Mouse (Mus musculus) myocyte (in vitro differentiated cells): ENCODE measurements at regions not wholly inside any gene's neighbourhood (a gene's known extent, or its start where the extent isn't known, plus 50 kb on each side); places are given as distances from the start of the nearest gene placed in this dataset.

Experiments used
- H3K27me3 ChIP-seq: one replicate; pipeline ENCODE4 v1.6.1; 2011; ENCODE audit not compliant: control insufficient read depth, insufficient read depth, insufficient read length
- H3K36me3 ChIP-seq: one replicate; pipeline ENCODE4 v1.6.1; 2011; ENCODE audit not compliant: control insufficient read depth, insufficient read depth
- H3K4me2 ChIP-seq: one replicate; pipeline ENCODE4 v1.6.1; 2011; ENCODE audit warnings: low read depth, control low read depth
- H3K4me3 ChIP-seq: one replicate; pipeline ENCODE4 v1.5.1; 2011; ENCODE audit warnings: mild to moderate bottlenecking, control low read depth, moderate library complexity
- H3K79me2 ChIP-seq: one replicate; pipeline ENCODE4 v1.6.1; 2011; ENCODE audit not compliant: control insufficient read depth, insufficient read depth
- H3ac ChIP-seq: one replicate; pipeline ENCODE4 v1.6.1; 2011; ENCODE audit not compliant: control insufficient read depth, insufficient read length
- CEBPB ChIP-seq: IDR thresholded peaks from 2 replicates; pipeline ENCODE4 v1.6.1; 2011; ENCODE audit warnings: mild to moderate bottlenecking, moderate library complexity; ENCODE audit not compliant: poor library complexity, insufficient read depth, severe bottlenecking
- E2F4 ChIP-seq: IDR thresholded peaks from one replicate; pipeline ENCODE4 v1.6.1; 2011; ENCODE audit warnings: mild to moderate bottlenecking, control low read depth, moderate library complexity; ENCODE audit not compliant: insufficient read depth
- MAX ChIP-seq: IDR thresholded peaks from one replicate; pipeline ENCODE4 v1.6.1; 2011; ENCODE audit warnings: low read depth, mild to moderate bottlenecking, control low read depth
- MYOD1 ChIP-seq, 3 experiments: IDR thresholded peaks; one replicate each; pipeline ENCODE4 v1.6.1; 2011; ENCODE audit warnings: control low read depth in 2 of 3, low read depth in 2 of 3, mild to moderate bottlenecking in 2 of 3, moderate library complexity in 1 of 3; ENCODE audit not compliant: insufficient read length in 2 of 3, control insufficient read depth in 1 of 3
- MYOG ChIP-seq, 3 experiments: IDR thresholded peaks; one replicate each; pipeline ENCODE4 v1.6.1; 2011; ENCODE audit warnings: control low read depth in 2 of 3, low read depth in 2 of 3, mild to moderate bottlenecking in 2 of 3; ENCODE audit not compliant: insufficient read length in 2 of 3, control insufficient read depth in 1 of 3, insufficient read depth in 1 of 3
- POLR2A ChIP-seq: IDR thresholded peaks from one replicate; pipeline ENCODE4 v1.6.1; 2011; ENCODE audit warnings: low read depth, mild to moderate bottlenecking, control low read depth, moderate library complexity; ENCODE audit not compliant: insufficient read length
- POLR2AphosphoS2 ChIP-seq: IDR thresholded peaks from one replicate; pipeline ENCODE4 v1.6.1; 2011; ENCODE audit warnings: low read depth, control low read depth; ENCODE audit not compliant: insufficient read length
- REST ChIP-seq: IDR thresholded peaks from one replicate; pipeline ENCODE4 v1.6.1; 2011; ENCODE audit warnings: mild to moderate bottlenecking, control low read depth, moderate library complexity; ENCODE audit not compliant: insufficient read depth, insufficient read length
- SRF ChIP-seq: IDR thresholded peaks from one replicate; pipeline ENCODE4 v1.6.1; 2011; ENCODE audit warnings: low read depth; ENCODE audit not compliant: control insufficient read depth, insufficient read length
- TCF12 ChIP-seq: IDR thresholded peaks from one replicate; pipeline ENCODE4 v1.6.1; 2011; ENCODE audit warnings: mild to moderate bottlenecking, control low read depth; ENCODE audit not compliant: poor library complexity, insufficient read depth, severe bottlenecking
- TCF3 ChIP-seq: IDR thresholded peaks from one replicate; pipeline ENCODE4 v1.6.1; 2011; ENCODE audit warnings: low read depth, control low read depth; ENCODE audit not compliant: insufficient read length
- USF1 ChIP-seq: IDR thresholded peaks from one replicate; pipeline ENCODE4 v1.6.1; 2011; ENCODE audit warnings: low read depth, mild to moderate bottlenecking, control low read depth, moderate library complexity

DNA sequence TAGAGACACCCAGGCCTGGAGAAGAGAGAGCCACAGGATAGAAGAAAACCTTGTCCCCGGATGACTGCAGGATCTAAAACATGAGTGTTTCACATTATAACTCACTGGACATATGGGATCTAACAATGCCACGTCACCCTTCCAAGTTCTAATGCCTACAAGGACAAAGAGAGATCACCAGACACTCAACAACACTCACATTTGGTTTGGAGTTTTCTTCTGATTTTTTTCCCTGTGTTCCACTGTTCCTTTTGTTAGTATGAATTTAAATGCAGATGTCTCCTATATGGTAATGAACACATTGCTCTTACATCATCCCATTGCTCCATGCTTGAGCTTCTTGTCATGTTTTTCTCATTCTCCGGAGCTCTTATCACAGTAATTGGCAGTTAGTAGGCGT lies 101.9 kb upstream of the Lyplal1 start:
- Histone ChIP-seq H3K4me3 (no peak overlapping the region), H3ac (no peak overlapping the region), H3K36me3 (no peaks in the 10 kb centered on the region), H3K27me3 (no peaks in the 10 kb centered on the region), H3K4me2 (no peak overlapping the region), H3K79me2 (no peaks in the 10 kb centered on the region)
- TF ChIP-seq CEBPB (no peak), E2F4 (no peak), REST (no peak), POLR2AphosphoS2 (no peak), MYOG (IDR thresholded peaks at IDR 0.05; ENCODE audit: control insufficient read depth in 1 of 3, insufficient read depth in 1 of 3, insufficient read length in 2 of 3, low read depth in 2 of 3) (no peak), TCF3 (no peak), SRF (no peak), MAX (no peak), POLR2A (no peak), TCF12 (no peak), MYOD1 (IDR thresholded peaks at IDR 0.05; ENCODE audit: control insufficient read depth in 1 of 3, insufficient read length in 2 of 3, low read depth in 2 of 3) (no peak), USF1 (no peak)

DNA sequence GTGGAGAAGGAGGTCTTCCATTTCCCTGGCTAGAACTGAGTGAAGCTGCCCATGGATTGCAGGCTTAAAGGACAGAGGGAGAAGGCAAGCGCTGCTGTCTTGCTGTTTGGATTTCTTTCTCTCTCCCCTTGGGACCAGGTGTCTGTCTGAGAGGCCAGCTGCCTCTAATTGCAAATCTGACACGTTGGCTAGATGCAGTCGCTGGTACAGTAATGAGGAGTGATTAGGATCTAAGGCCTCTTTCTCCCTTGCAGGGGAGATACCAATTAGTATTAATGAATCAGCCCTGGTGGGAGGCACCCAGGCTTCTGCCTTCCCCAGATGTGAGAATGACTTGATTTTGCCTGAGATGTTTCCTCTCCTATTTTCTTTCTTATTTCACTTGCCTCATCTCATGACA lies 100.1 kb upstream of the Lyplal1 start:
- no peaks in the 10 kb centered on the region for H3K27me3 ChIP-seq
- no peaks in the 10 kb centered on the region for H3K36me3 ChIP-seq
- no peak overlapping the region for H3K4me3 ChIP-seq
- H3ac ChIP-seq, result no peak overlapping the region
- H3K79me2 ChIP-seq, result no peaks in the 10 kb centered on the region
- no peak overlapping the region for H3K4me2 ChIP-seq
- TF ChIP-seq POLR2A (no peak), E2F4 (no peak), SRF (no peak), USF1 (no peak)

DNA sequence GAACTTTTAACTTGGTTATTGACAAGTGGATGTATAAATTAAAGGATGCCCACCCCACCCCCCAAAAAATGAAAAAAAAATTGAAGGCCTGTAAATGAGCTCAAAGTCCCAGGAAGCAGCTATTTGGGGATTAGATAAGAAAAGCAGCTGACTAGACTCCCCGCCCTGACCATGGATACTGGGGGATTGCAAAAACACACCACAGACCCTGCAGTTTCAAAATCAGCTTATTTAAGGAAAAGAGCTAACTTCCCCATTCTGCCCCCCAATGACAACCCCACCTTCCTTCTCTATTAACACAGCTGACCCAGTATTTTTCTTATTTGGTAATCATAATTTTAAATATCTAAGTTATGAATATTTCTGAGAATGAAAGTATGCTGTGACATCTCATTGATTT lies 87.0 kb upstream of the Lyplal1 start:
- Histone ChIP-seq H3K4me2 (no peak overlapping the region), H3K27me3 (no peaks in the 10 kb centered on the region), H3ac (no peak overlapping the region), H3K4me3 (no peak overlapping the region), H3K79me2 (no peaks in the 10 kb centered on the region), H3K36me3 (no peaks in the 10 kb centered on the region)
- TF ChIP-seq CEBPB (no peak), E2F4 (no peak), POLR2AphosphoS2 (no peak), MAX (no peak), MYOG (IDR thresholded peaks at IDR 0.05; ENCODE audit: control insufficient read depth in 1 of 3, insufficient read depth in 1 of 3, insufficient read length in 2 of 3, low read depth in 2 of 3) (no peak), POLR2A (no peak), USF1 (no peak), TCF12 (no peak), TCF3 (no peak), SRF (no peak), REST (no peak), MYOD1 (IDR thresholded peaks at IDR 0.05; ENCODE audit: control insufficient read depth in 1 of 3, insufficient read length in 2 of 3, low read depth in 2 of 3) (no peak)

DNA sequence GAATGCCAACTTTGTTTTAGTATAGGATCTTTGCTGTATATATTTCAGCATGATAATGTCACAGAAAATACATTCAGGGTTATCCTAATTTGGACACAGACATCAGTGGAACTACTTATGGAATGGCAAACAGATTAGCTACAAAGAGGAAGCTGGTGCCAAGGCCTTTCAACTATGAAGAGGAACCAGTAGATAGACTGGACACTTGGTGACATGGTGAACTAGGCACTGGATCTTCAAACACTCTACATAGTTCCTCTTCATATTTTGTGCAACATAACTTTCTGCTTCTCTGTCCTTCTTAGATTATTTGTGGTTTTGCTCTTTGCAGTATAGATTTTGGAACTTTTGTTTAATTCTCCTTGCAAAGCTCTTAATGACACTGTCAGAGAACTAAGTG lies 85.4 kb upstream of the Lyplal1 start:
- TF ChIP-seq CEBPB (no peak), REST (no peak), MYOD1 (IDR thresholded peaks at IDR 0.05; ENCODE audit: control insufficient read depth in 1 of 3, insufficient read length in 2 of 3, low read depth in 2 of 3) (no peak), POLR2AphosphoS2 (no peak), MYOG (IDR thresholded peaks at IDR 0.05; ENCODE audit: control insufficient read depth in 1 of 3, insufficient read depth in 1 of 3, insufficient read length in 2 of 3, low read depth in 2 of 3) (no peak), USF1 (no peak), E2F4 (no peak), SRF (no peak), MAX (no peak), TCF12 (no peak)
- H3K4me3 ChIP-seq, result no peak overlapping the region
- H3K27me3 ChIP-seq, result no peaks in the 10 kb centered on the region
- H3K79me2 ChIP-seq, result no peaks in the 10 kb centered on the region
- no peak overlapping the region for H3ac ChIP-seq
- no peaks in the 10 kb centered on the region for H3K36me3 ChIP-seq
- H3K4me2 ChIP-seq, result no peak overlapping the region

DNA sequence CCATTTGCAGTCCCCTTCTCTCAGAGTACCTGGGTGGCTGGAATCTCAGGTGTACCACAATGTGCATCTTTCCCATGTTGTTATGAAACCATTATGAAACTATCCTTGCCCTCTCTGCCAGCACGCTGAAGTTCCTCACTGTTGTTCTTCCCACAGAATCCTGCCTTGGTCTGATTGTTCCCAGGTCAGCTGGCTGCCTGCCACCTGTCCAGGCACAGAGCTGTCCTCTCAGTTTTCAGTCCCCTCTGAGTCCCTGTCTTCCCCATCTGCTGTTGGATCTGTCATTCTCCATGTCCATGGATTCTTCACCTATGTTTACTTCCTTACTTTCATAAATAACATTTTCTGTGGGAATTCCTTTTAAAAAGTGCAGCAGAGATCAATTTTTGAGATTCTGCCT lies 81.3 kb upstream of the Lyplal1 start:
- no peaks in the 10 kb centered on the region for H3K27me3 ChIP-seq
- H3ac ChIP-seq, result no peak overlapping the region
- no peaks in the 10 kb centered on the region for H3K36me3 ChIP-seq
- H3K4me3 ChIP-seq, result no peak overlapping the region
- TF ChIP-seq MYOG (IDR thresholded peaks at IDR 0.05; ENCODE audit: control insufficient read depth in 1 of 3, insufficient read depth in 1 of 3, insufficient read length in 2 of 3, low read depth in 2 of 3) (peak in 1 of 3 experiments; percentile 8), CEBPB (no peak), E2F4 (no peak), MYOD1 (IDR thresholded peaks at IDR 0.05; ENCODE audit: control insufficient read depth in 1 of 3, insufficient read length in 2 of 3, low read depth in 2 of 3) (peak in 2 of 3 experiments; percentile 4 to 33), TCF3 (no peak), POLR2AphosphoS2 (no peak), MAX (no peak), TCF12 (no peak), USF1 (no peak)
- no peak overlapping the region for H3K4me2 ChIP-seq
- H3K79me2 ChIP-seq, result no peaks in the 10 kb centered on the region
